Mouse (Mus musculus): Measurements from ENCODE around the gene Oscar. TPM values are rescaled to one million over a fixed set of nuclear protein-coding genes. Genes with fewer than 3 reads are reported as not detected.
"Not testable (repeated sequence)": the region's sequence is repeated elsewhere in the genome, so short reads cannot be mapped to it uniquely, and the experiment has no call there.

Oscar gene
- total RNA-seq, 2 experiments from 2014 or later: 0.24 to 0.27 TPM

DNA sequence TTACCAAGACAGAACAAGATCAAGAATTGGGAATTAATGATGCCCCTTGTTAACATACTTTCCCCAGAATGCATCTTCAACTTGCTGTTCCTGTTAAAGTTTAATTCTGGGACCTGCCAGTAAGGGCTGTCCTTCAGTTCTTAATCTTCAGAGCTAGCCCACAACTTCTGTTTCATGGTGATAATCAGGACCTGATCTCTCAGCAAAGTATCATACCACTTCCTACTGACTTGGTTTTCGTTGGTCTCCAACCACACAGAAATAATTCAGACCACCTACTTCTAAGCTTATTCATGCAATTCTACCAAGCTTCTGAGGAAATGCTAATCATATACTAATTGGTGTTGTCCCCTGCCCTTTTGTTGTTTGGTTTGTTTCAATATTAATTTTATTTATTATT, 44.1 kb downstream of the Oscar start:
- intact Hi-C loops (cut with DNase I): no loop called here
- no peak for DNase-seq

DNA sequence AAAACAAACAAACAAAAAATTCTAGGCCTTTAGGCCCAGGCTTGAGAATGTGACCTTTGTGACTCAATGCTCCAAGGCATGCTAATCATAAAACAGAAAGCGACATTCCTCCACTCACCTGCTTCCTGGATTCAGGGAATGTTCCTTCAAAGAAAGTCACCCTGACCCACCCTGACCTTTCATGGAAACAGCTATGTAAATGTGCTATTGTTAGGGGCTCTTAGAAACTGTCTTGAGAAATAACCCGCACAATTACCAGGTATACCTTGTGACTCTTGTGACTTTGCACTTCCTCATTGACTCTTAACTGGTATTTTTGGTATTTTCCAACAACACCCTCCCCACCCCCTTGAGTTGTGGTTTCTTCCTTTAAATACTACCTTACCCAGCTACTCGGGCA, 45.4 kb downstream of the Oscar start:
- intact Hi-C loops (cut with DNase I); DNase-seq: not testable (repeated sequence)

DNA sequence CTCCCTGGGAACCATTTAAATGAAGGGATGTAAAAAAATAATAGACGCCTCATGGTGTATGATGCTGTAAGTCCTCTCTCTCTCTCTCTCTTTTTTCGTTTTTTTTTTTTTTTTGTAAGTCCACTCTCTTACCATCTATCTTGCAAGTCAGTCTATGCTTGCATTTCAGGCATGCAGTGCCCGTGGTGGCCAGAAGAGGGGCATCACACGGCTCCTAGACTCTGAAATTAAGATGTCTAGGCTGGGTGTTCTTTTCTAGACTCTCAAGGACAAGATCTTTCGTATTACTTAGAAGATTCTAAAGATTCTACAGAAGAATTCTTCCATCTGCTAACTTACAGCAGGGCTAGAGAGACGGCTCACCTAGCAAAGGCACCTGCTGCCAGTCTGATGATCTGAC, 46.2 kb downstream of the Oscar start:
- intact Hi-C loops (cut with DNase I): no loop called here
- DNase-seq: no peak

DNA sequence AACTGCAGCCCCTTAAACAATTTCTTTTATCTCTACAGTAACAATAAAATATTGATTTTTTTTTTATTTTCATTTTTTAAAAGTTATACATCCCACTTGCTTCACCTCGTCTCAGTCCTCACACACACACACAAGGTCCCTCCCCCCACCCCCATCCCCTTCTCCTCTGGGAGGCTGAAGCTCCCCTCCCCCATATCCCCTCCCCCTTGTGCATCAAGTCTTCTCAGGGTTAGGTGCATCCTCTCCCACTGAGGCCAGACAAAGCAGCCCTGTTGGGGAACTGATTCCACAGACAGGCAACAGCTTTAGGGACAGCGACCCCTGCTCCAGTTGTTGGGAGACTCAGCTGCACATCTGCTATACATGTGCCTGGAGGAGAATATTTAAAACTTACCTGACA, 48.6 kb downstream of the Oscar start:
- DNase-seq: no peak
- intact Hi-C loops (cut with DNase I): no loop called here

Small RNA genes lying within 50 kb of the gene (microRNA-seq; reads per million reads assigned to microRNA genes)
- gene Gm25100: 0 reads per million in 2 experiments
- gene Mir3572: 3.6 to 5.2 reads per million in 2 experiments

Other genes with a start within 250 kb of the Oscar start
- not detected for gene Cacng8, start 225.5 kb downstream of the Oscar start, total RNA-seq (2021)
- 1 to 10 TPM; 1.9 to 2.0 TPM for gene Cacng6, start 192.0 kb downstream of the Oscar start, total RNA-seq (2021)
- not detected for gene Tarm1, start 113.5 kb downstream of the Oscar start, total RNA-seq (2021)
- 1,000 to 10,000 TPM; 1,653 to 1,740 TPM for gene Ndufa3, start 1.2 kb upstream of the Oscar start, total RNA-seq (2021)
- gene Tfpt, start 13.8 kb upstream of the Oscar start, total RNA-seq (2021): 10 to 100 TPM; 20.3 to 29.9 TPM
- gene Prpf31, start 13.8 kb upstream of the Oscar start, total RNA-seq (2021): 10 to 100 TPM; 33.1 to 33.4 TPM
- 10 to 100 TPM; 36.4 to 40.0 TPM for gene Cnot3, start 29.1 kb upstream of the Oscar start, total RNA-seq (2021)
- gene Leng1, start 49.7 kb upstream of the Oscar start, total RNA-seq (2021): 10 to 100 TPM in 1 of 2 experiments, 1 to 10 TPM in 1; 6.7 to 10.4 TPM
- 1 to 10 TPM; 1.5 to 2.1 TPM for gene Tmc4, start 61.4 kb upstream of the Oscar start, total RNA-seq (2021)
- 100 to 1,000 TPM; 106 to 107 TPM for gene Tsen34, start 76.7 kb upstream of the Oscar start, total RNA-seq (2021)
- 10 to 100 TPM; 25.7 to 28.9 TPM for gene Mboat7, start 77.4 kb upstream of the Oscar start, total RNA-seq (2021)
- 100 to 1,000 TPM; 812 to 873 TPM for gene Rps9, start 87.8 kb upstream of the Oscar start, total RNA-seq (2021)
- gene Pirb, start 104.2 kb upstream of the Oscar start, total RNA-seq (2021): 1 to 10 TPM in 1 of 2 experiments, under 1 TPM in 1; 0.67 to 1.4 TPM
- under 1 TPM in 1 of 2 experiments, not detected in 1; 0.24 TPM for gene Gm15448, start 209.5 kb upstream of the Oscar start, total RNA-seq (2021)
- under 1 TPM in 1 of 2 experiments, not detected in 1; 0.19 TPM for gene Pira2, start 228.9 kb upstream of the Oscar start, total RNA-seq (2021)

Measured in heart, postnatal 10 days (tissue).